Mouse (Mus musculus): ENCODE data around the gene Dpysl4. TPM values are rescaled to one million over a fixed set of nuclear protein-coding genes. Genes with fewer than 3 reads are reported as not detected.

Dpysl4 gene
- total RNA-seq, 1 experiment from 2014 or later = 3.4 TPM

DNA sequence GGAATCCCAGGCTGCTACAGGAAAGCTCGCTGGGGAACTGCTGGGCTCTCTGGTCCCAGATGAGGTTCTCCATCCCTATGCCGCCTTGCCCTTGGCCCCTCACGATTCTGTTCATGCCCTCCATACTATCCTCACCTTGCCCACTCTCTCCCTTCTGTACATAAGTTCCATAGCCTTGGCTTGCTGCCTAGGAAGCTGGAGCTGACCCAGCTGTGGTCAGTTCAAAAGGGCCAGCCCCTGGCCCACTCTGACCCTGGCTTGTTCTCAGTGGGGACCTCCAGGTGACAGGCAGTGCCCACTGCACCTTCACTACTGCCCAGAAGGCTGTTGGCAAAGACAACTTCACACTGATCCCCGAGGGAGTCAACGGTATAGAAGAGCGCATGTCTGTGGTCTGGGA lies 10.6 kb downstream of the Dpysl4 start:
- no peak for DNase-seq

DNA sequence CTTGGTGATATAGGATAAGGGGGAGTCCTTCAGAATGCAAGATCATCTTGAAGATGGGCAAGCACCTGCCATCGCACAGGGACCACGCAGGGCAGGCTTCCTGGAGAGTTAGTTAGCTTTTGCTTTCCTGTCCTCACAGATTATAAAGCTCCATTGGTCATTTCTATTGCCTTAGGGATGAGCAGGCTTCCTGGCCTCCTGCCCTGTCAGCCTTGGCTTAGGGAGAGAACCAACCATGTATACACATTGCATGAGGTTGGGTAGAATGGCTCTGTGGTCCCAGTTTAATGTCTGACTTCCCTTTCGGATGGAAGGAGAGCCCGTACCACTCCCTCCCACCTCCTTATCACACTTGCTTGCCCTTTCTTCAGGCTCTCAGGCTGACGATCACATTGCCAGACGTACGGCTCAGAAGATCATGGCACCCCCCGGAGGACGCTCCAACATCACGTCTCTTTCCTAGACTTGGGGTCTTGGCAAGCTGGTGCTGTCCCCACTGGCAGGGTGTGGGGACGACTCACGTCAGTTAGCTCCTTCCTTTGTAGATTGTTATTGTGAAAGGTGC lies 14.8 kb downstream of the Dpysl4 start:
- no peak for DNase-seq

DNA sequence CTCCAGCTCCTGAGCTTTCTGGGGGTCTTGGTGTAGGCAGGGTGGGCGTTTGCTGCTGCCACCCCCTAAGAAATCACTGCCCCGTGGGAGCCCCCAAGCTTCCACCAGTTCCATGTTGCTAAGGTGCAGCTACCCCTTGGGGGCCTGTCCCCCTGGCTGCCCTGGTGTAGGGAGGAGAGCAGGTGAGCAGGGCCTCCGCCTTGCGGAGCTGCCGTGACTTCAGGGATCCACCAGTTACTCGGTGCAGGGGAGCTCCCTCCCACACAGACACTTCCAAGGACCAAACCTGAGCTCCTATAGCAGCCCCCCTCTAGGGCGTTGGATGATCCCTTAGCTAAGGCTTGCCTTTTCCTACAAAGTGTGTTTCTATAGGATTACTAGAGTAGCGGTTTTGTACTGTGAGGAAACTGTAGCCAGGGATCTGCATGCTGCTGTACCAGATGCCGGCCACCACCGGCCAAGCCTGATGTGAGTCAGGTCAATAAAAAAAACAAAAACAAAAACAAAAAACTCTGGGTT lies 15.5 kb downstream of the Dpysl4 start:
- DNase-seq = no peak

DNA sequence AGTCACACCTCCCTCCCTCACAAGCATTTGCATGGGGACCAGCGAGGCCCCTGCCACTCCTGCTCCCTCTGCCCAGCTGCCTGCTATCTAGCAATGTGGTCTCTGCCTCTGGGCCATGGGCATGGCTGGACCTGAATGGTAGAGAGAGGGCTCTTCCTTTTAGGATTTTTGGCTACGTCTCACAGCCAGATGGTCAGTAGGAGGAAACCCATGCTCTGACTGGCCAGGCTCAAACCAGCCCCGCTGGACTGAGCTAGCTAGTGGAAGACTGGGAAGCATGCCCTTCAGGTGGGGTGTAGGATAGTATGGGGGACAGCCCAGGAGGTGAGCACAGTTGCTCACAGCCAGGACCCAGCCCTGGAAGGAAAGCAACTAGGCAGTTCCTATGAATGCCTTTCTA lies 16.0 kb downstream of the Dpysl4 start:
- DNase-seq = no peak

DNA sequence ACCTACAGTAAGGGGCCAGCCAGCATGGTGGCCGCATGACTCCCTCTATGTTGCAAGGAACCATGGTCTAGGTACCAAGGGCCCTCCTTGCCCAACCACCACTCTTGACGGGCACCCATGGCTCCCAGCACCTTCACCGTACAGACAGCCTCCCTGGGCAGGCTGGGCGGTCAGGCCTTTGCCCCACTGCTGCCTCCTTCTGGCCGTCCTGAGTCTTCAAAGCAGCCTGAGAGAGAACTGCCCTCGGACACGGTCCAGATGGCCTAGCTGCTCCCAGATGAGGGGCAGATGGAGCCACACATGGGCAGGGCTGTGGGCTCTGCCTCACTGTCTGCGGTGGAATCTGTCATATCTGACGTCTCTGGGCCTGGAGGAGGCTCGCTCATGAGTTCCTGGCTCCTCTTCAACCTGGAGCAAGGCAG lies 18.2 kb downstream of the Dpysl4 start:
- peak; percentile 22 for DNase-seq

DNA sequence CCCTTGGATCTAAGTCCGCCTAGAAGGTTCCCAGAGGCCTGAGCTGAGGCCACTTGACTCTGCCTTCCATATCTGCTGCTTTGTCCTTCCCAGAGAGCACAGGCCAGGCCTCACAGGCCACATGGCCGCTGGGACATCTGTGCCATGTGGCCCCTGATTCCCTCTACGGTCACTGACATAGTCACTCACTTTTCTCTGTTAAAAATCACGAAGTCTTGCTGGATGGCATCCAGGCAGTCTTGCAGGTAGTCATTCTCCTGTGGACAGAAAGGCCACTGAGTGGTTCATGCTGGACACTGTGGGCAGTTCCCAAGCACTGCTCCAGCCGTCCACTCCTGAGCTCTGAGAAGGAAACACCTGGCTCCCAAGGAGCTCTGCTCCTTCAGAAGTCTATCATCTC lies 19.3 kb downstream of the Dpysl4 start:
- no peak for DNase-seq

DNA sequence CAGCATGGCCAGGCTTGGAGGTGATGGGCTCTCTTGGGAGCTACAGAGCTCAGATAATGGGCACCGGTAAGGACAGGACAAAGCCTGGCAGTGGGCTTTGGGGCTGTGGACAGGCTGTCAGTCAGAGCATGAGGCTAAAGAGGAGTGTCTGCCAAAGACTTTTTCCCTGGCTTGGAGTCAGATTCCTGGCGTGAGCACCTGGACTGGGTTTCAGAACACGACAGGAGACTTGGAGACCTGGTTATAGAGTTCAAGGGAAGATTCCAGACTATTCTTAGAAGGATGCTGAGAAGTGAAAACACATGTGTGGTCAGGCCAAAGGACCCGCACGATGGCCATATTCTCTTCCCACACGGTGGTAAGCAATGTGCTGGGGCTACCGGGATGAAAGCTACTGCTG lies 19.9 kb downstream of the Dpysl4 start:
- DNase-seq = no peak

DNA sequence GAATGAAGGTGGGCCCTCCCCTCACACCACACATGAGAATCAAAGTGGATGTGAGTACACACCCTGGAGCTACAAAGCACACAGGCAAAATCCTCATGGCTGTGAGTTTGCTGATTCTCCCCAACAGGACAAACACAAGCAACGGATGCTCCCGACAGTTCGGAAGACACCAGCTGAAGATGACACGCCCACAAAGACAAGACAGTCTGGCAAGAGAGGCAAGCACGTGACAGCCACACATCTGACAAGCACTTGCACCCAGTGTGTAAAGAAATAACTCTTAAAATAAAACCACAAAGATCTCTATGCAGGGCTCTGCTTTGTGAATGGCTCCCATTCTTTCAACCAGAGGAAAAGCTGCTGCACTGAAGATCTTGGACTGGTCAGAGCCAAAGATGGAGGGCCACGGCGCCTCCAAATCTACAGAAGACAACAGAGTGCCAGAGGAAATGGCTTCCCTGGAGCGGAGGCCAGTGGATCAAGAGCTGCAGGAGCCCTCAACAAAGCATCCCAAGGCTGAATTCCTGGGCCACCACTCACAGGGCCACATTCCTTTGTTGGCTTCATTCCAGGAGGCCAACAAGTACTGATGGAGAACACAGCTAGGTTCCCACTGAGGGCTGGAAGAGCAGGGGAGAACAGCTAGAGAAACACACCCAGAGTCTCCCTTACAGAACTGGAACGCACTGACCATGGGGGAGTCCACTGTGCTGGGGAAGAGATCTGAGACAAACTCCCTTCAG lies 22.3 kb downstream of the Dpysl4 start:
- peak; percentile 70 for DNase-seq

DNA sequence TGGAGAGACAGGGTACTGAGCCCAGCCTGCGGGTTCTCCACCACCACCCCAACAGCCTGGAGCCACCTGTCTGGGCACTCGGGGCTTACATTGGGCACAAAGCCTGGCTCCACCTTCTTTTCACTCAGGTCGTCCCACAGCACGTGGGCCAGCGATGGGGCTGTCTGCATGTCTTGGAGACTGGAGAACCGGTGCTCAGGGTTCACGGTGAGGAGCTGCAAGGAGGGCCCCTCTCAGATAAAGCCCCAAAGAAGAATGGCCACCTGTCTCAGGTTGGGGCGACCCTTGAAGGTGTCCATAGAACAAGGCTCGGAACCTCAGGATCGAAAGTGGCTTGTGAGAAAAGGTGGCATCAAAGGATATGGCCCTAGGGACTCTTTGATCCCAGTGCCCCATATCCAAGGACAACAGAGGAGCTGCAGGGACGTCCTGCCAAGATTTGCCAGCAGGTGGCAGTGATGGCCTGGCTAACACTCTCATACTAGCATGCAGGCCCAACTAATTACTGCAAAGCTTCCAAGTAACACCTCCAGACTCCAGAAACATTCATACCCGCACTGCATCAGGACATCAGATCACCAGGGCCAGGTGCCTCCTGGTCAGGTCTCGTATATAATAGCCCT lies 33.5 kb downstream of the Dpysl4 start:
- DNase-seq = peak; percentile 88

DNA sequence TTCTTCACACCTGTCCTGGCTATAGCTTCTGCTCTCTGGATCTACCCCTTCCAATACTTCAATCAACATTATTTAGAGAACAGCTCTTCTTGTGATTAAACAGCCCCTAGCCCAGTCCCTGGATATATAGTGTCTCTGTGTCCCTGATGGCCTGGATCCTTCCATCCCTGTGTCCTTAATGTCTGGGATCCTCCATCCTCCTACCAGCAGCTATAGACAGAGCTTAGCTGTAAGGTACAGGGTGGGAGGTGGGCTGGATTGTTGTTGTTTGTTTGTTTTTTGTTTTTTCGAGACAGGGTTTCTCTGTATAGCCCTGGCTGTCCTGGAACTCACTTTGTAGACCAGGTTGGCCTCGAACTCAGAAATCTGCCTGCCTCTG lies 34.0 kb downstream of the Dpysl4 start:
- DNase-seq = no peak

DNA sequence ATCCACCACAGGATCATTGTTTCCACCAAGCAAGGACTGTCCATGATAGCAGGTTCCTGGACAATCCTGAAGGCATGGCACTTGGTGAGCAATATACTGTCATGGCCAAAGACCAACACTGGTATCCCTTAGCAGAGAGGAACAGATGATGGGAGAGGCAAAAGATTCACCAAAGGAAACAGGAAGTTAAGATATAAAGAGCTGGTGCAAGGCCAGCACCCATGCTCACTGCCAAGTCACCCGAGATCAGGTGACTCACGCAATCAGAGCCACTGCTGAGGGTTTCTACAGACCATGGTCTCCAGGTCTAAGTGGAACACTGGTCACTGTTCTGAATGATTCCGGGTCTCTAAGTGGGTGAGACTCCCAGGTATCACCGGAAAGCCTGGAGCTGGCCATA lies 40.1 kb downstream of the Dpysl4 start:
- no peak for DNase-seq

DNA sequence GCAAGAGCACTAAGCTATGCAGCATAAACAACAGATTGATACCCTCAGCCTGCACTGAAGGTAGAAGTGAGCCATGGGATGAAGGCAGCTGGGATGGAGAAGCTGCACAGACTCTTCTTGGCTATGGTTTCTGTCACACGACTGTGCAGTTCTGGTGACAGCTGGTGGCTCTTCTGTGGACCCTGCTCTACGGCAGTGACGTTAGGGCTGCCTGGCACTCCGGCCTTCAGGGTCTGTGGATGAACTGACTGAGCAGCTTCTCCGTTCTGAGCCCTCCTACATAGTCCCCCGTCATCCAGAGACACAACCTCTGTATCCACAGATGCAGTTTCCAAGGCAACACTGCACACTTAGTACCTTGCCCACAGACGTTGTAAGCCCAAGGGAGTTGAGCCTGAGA lies 40.7 kb downstream of the Dpysl4 start:
- DNase-seq = no peak

DNA sequence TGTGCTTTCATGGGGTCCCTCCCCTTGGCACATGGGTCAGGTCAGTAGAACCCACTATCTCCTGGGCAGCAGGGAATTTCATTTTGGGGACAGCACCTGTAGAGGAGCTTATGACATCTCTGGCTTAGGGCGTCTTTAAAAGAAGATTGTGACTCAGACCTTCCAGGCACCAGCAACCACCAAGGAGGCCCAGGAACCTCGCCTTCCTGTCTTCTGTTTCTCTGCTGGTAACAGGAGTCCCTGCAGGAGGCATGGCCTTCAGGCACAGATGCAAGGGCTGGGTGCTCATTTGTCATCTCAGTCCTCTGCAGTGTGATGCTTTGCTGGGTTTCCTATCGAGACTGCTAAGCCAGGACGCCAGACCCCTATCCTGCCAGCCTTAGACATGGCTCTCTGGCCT lies 43.2 kb downstream of the Dpysl4 start:
- DNase-seq = no peak

DNA sequence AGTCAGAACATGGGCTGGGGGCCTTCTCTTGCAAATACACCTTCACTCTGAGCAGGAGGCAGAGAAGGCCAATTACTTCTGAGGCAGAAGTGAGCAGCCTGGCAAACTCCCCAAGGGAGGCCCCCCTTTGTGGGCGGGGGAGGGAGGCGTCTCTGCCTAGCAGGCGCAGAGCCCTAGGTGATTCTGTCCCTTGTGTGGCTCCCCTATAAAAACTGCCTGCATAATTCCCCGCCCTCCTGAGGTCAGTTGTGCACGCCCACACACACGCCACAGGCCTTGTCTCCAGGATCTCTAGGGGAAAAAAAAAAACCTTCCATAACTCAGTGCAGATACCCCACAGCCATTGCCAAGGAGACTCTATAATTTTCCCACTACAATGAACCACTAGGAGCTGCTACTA lies 44.6 kb downstream of the Dpysl4 start:
- peak; percentile 21 for DNase-seq

DNA sequence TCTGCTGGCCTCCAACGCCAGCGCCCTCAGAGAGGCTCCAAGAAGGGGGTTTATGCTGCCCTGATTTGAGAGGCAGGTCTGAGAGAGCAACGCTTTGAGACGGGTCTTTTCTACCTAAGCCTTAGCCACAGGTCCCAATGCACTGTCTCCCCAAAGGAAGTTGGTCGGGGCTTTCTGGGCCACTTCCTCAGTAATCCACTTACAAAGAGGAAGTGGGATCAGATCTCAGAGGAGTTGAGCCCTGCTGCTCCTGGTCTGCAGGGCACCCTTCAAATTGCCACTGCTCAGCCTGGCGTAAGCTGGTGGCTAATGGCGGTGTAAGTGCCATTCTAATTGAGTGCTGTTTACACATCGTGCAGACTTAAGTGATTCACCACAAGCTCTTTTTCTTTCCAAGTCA lies 45.7 kb downstream of the Dpysl4 start:
- DNase-seq = no peak

DNA sequence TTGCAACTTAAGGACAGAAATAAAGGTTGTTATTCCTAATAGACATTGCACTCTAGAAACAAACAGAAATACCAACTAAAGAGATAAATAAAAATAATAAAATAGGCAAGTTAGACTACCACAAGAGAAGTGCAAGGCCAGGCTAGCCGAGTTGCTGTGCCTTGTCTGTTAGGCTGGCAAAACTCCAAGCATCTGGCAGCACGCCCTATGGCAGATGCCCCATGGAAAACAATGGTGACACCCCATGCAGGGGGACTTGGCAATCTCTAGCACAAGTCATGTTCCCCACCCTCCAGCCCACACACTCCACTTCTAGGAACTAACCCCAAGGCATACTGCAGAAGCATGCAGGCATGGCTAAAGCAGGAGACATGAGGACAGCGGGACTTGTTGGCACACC lies 47.6 kb downstream of the Dpysl4 start:
- DNase-seq = peak; percentile 79

DNA sequence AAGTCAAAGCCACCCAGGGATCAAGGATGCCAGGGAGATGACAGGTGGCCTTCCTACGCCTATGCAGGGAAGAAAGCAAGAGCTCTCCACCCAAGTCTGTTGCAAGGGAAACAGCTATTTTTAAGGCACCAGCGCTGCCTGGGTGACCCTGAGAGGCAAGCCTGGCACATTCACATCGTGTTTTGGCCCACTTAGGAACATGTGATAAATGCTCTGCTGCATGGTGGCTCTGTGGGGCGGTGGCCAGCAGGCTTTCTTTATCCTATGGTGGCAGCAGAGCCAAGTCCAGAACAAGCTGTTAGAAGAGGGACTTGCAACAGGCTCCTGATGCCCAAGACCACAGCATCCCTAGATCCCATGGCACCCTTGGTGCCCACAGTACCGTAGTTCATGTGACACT lies 49.4 kb downstream of the Dpysl4 start:
- no peak for DNase-seq

DNA sequence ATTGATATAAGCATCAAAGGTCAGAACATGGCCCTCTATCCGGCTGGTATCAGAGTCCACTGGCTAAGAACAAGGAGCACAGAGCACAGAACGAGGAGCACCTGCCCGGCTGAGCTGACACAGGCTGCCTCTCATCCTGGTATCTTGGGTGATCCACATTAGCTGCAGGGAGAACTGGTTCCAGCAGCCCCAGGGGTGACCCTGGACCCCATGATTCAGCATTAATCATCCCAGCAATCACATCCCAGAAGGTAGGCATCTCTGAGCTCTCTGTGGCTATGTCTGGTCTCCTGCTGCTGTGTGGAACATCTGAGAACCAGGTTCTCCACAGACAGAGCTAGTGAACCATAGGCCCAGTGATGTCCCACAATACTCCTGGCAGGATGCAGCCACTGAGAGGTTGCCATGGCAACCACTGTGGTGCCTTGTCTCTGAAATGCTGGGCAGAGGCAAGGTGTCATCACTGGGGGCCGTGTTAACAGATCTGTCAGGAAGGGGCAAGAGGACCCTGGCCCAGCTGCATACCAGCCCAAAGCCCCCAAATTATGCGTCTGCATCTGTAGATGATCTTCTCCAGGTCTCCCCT lies 51.2 kb downstream of the Dpysl4 start:
- DNase-seq = peak; percentile 25

DNA sequence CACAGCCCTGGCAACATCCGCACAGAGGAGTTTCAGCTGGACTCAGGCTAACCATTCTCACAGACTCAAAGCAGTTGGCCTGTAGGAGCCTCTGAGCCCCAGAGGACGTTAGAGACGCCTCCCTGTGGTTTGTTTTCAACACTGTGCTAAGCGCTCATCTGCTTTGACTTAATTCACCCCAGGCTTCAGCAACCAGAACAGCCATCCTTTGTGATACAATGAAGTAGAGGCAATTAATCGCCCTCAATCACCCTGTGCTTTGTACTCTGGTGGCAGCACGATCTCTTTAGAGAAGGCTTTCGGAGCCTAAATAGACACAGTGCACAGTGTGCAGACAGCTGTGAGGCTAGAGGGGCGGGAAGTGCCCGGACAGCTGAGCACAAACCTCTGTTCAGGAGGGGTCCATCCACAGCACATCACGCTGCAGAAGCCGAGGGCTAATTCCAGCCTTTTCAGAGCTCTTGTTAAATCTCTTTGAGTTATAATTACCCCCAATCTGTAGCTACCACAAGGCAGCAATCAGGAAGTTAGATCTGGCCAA lies 54.2 kb downstream of the Dpysl4 start:
- DNase-seq = no peak

DNA sequence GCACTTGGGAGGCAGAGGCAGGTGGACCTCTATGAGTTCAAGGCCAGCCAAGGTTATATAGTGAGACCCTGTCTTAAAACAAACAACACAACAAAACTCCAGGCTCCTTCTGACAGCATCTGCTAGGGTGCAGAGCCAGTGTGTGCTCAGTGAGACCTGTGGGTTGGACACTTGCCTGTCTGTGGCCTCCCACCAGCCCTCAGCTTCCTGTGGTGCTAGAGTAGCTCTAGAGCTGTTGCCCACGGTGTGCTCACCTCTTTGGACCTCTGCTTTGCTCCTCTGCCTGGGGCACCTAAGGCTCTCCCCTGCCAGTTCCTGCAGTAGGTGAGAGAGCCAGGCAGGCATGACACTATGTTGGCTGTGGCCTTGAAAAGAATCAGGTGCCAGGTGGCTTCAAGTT lies 58.0 kb downstream of the Dpysl4 start:
- no peak for DNase-seq

DNA sequence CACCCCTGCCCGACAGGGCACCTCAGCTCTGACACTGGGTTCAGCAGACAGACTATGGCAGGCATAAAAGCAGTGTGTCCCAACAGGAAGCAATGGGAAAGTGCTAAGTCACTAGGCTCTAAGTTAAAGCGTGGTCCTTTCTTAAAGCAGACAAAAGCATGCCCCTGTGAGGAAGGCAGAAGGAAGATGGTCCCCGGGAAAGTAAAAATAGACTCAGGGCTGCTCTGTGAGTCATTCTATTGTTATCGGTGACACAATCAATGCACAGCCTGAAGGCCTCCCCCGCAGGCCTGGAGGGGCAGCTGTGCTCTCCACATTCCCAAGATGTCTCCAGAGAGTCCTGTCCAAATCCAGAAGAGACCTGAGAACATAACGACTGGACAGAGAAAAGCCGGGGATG lies 60.1 kb downstream of the Dpysl4 start:
- peak; percentile 25 for DNase-seq

DNA sequence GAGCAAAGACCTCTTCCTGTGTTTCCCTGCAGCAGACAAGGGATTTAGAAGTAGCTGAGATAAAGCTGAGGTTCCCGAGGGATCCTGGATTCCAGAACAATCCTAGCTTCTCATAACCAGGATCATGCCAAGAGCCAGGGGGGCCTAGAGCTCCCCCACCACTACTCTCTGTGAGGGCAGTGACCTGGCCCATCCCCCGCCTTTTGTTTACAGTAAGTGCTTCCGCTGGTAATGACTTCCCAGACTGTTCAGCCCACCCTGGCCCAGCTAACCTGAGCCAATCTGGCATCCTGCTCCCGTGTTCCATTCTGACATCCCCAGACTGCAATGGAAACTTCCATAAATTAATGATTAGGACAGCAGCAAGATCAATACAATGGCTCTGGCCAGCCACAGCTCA lies 61.6 kb downstream of the Dpysl4 start:
- DNase-seq = no peak

DNA sequence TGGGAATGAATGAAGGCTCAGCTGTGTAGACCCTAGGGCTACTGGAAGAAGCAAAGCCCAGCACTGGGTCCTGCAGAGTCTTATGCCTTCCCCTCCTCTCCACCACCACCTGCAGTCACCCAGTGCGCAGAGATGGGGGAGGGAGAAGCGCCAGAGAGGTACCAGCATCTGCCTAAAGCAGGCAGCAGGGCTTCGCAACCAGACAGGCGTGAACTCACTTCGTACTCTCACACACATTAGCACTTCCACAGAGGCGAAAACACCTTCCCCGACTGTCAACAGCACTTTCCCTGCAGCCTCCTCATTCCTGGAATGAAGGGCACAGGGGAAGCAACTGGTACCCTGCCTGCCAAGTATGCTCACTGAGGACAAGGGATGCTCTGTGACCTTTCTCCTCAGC lies 63.6 kb downstream of the Dpysl4 start:
- DNase-seq = no peak
